Mouse (Mus musculus) heart, adult 2 months (tissue): Measurements from ENCODE around the gene Utp3.

Experiments used
- CTCF ChIP-seq: fragments of 200-600 bp; IDR thresholded peaks from 2 replicates; pipeline ENCODE4 v1.8.1; 2022; ENCODE audit warnings: antibody characterized with exemption, mild to moderate bottlenecking, moderate library complexity
- EP300 ChIP-seq: fragments of 200-500 bp; IDR thresholded peaks from 2 replicates; pipeline ENCODE4 v1.6.1; 2011; ENCODE audit warnings: low read depth, low read length, control low read depth; ENCODE audit not compliant: insufficient read depth
- POLR2A ChIP-seq: fragments of 200-500 bp; IDR thresholded peaks from 2 replicates; pipeline ENCODE4 v1.6.1; 2011; ENCODE audit warnings: mild to moderate bottlenecking, low read depth, low read length, control low read depth; ENCODE audit not compliant: insufficient read depth

DNA sequence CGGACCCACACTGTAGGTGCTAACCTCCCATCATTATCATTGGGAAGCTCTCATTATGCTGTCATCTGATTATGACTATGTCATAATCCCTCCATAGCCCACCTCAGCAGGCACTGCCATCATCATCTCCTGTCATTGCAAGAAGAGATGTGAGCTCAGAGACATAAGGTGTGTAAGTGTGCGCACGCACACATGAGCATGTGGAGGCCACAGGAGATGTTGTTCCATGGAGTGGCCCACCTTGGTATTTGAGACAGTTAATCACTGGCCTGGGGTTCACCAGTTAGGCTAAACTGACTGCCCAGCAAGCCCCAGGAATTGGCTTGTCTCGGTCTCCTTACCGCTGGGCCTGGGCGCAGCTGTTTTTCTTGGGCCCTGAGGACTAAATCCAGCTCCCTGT is 27.1 kb downstream of the Utp3 start:
- TF ChIP-seq POLR2A, result no peak
- TF ChIP-seq CTCF, result no peak
- TF ChIP-seq EP300, result no peak
